Mouse (Mus musculus) CH12.LX (cell line): ENCODE data around the gene Trim10.

Experiments
- BHLHE40 ChIP-seq: IDR thresholded peaks from 2 replicates; pipeline ENCODE4 v1.6.1; 2011; ENCODE audit warnings: mild to moderate bottlenecking, low read depth, low read length, improper control_type of control experiment
- CTCF ChIP-seq, 2 experiments: IDR thresholded peaks in 1 of 2; conservative IDR thresholded peaks in 1 of 2; 2 replicates each; pipeline ENCODE4 v1.5.1; 2011 to 2012; ENCODE audit warnings: low read depth in 2 of 2, low read length in 2 of 2, improper control_type of control experiment in 1 of 2, inconsistent platforms in 1 of 2, mild to moderate bottlenecking in 1 of 2, moderate library complexity in 1 of 2
- GABPA ChIP-seq: IDR thresholded peaks from 2 replicates; pipeline ENCODE4 v1.6.1; 2012; ENCODE audit warnings: low read depth, low read length, improper control_type of control experiment, inconsistent platforms; ENCODE audit not compliant: insufficient replicate concordance
- KAT2A ChIP-seq: IDR thresholded peaks from 2 replicates; pipeline ENCODE4 v1.6.1; 2012; ENCODE audit warnings: low read length, improper control_type of control experiment, inconsistent platforms; ENCODE audit not compliant: insufficient replicate concordance
- MAZ ChIP-seq: IDR thresholded peaks from 2 replicates; pipeline ENCODE4 v1.6.1; 2012; ENCODE audit warnings: low read depth, mild to moderate bottlenecking, inconsistent platforms, low read length, improper control_type of control experiment, moderate library complexity
- MXI1 ChIP-seq: IDR thresholded peaks from 2 replicates; pipeline ENCODE4 v1.6.1; 2011; ENCODE audit warnings: mild to moderate bottlenecking, low read depth, low read length, improper control_type of control experiment
- PAX5 ChIP-seq: IDR thresholded peaks from 2 replicates; pipeline ENCODE4 v1.6.1; 2012; ENCODE audit warnings: low read length, inconsistent platforms, mixed read lengths
- POLR2A ChIP-seq: IDR thresholded peaks from 2 replicates; pipeline ENCODE4 v1.6.1; 2011; ENCODE audit warnings: low read depth, mild to moderate bottlenecking, improper control_type of control experiment, low read length
- RAD21 ChIP-seq: IDR thresholded peaks from 2 replicates; pipeline ENCODE4 v1.6.1; 2011; ENCODE audit warnings: low read depth, mild to moderate bottlenecking, low read length, improper control_type of control experiment, moderate library complexity
- SMC3 ChIP-seq: IDR thresholded peaks from 2 replicates; pipeline ENCODE4 v1.6.1; 2011; ENCODE audit warnings: low read depth, low read length, improper control_type of control experiment

DNA sequence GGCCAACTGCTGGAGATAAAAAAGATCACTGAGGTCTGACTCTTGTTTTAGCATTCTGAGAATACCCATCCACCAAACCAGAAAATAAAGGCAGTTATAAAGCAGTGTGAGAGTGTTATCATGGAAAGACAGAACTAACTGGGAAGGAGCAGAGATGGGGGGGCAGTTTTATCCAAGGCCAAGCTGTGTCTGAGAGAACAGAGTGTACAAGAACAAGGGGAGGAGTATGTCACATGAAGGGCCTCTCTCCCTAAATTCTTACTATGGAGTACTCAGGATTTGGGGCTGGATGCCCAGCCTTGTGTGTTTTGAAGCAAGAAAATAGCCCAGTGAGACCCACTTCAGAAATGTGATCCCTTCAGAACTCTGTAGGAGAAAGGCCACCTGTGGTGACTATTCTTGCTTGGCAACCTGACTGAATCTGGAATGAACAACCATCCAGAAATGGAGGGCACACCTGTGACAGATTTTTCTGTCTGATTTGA, 28.4 kb upstream of the Trim10 start:
- TF ChIP-seq CTCF (conservative IDR thresholded peaks at IDR 0.05 in 1 of 2, IDR thresholded peaks at IDR 0.05 in 1 of 2; ENCODE audit: low read depth in 2 of 2, low read length in 2 of 2) (no peak), POLR2A (no peak), MAZ (no peak), BHLHE40 (no peak), SMC3 (no peak), MXI1 (no peak), KAT2A (no peak), RAD21 (no peak), GABPA (no peak), PAX5 (no peak)
